In genomic region chrX:152015752-152016150, GRCm38 (mm10) we compare ENCODE assay signal across 8 mouse cellular contexts. TPM values are rescaled to one million over a fixed set of nuclear protein-coding genes. Genes with fewer than 3 reads are reported as not detected.
DNase-seq lines count a peak whose midpoint lies in the region; ATAC-seq and TF ChIP-seq lines count a peak whose summit lies in the region.

No protein-coding gene starts in this region.

- H3K79me2 ChIP-seq in MEL (ENCODE audit: control insufficient read depth, insufficient read depth, low read length, poor library complexity): peaks cover 41% of the 10 kb centered on the region

- peaks cover 0 to 7% of the 10 kb centered on the region in 2 experiments; a peak in 2 of 4 replicates for H3K4me1 ChIP-seq in heart, embryonic 14.5 days (ENCODE audit: control insufficient read depth in 2 of 2, insufficient read depth in 2 of 2, low read length in 2 of 2)
- peaks cover 13 to 23% of the 10 kb centered on the region in 2 experiments for H3K4me1 ChIP-seq in MEL (ENCODE audit: control insufficient read depth in 1 of 2, insufficient read depth in 2 of 2, low read length in 2 of 2)
- H3K4me1 ChIP-seq in hindbrain, embryonic 10.5 days (replicated peaks): peaks cover 15% of the 10 kb centered on the region

- no peaks in the 10 kb centered on the region for H3K9me3 ChIP-seq in heart, embryonic 14.5 days (ENCODE audit: control insufficient read depth, low read length)
- H3K9me3 ChIP-seq in MEL (replicated peaks; ENCODE audit: insufficient read depth, low read length): no peaks in the 10 kb centered on the region
- H3K9me3 ChIP-seq in hindbrain, embryonic 10.5 days: no peaks in the 10 kb centered on the region

- peak overlapping the region; percentile 68 for H3K4me2 ChIP-seq in heart, embryonic 14.5 days (ENCODE audit: low read length)

- peak overlapping the region; percentile 84 to 91 for H3K27ac ChIP-seq in heart, embryonic 14.5 days (replicated peaks in 1 of 2; ENCODE audit: control insufficient read depth in 1 of 2, insufficient read depth in 1 of 2, low read depth in 2 of 2, low read length in 2 of 2)
- H3K27ac ChIP-seq in MEL (ENCODE audit: control insufficient read depth, low read depth, low read length): peak overlapping the region; percentile 49
- H3K27ac ChIP-seq in hindbrain, embryonic 10.5 days: peak overlapping the region; percentile 90

- H3K4me3 ChIP-seq in heart, embryonic 14.5 days (ENCODE audit: control insufficient read depth in 1 of 2, insufficient read depth in 1 of 2, low read depth in 1 of 2, low read length in 2 of 2): peak overlapping the region; percentile 55 to 88
- peak overlapping the region; percentile 50 to 63 for H3K4me3 ChIP-seq in MEL (ENCODE audit: control insufficient read depth in 1 of 2, insufficient read depth in 1 of 2, low read depth in 2 of 2, low read length in 2 of 2)
- H3K4me3 ChIP-seq in hindbrain, embryonic 10.5 days: peak overlapping the region; percentile 61

- no peak for TF ChIP-seq RAD21 in MEL (IDR thresholded peaks at IDR 0.05; ENCODE audit: low read depth, low read length)

- no peaks in the 10 kb centered on the region for H3K36me3 ChIP-seq in heart, embryonic 14.5 days (ENCODE audit: control insufficient read depth, insufficient read depth, low read length)
- H3K36me3 ChIP-seq in MEL (ENCODE audit: control insufficient read depth in 1 of 2, insufficient read depth in 2 of 2, low read length in 2 of 2): peaks cover 0 to 32% of the 10 kb centered on the region in 2 experiments; a peak in 2 of 4 replicates
- H3K36me3 ChIP-seq in hindbrain, embryonic 10.5 days: peaks cover 14% of the 10 kb centered on the region

- no peak for TF ChIP-seq EP300 in MEL (IDR thresholded peaks at IDR 0.05; ENCODE audit: low read depth in 1 of 2, low read length in 2 of 2)

- ATAC-seq in heart, embryonic 14.5 days (ENCODE audit: insufficient number of reproducible peaks, insufficient read depth, low FRiP score, low read depth): no peak
- ATAC-seq in megakaryocyte-erythroid progenitor cell, adult 5-6 weeks (replicated peaks; ENCODE audit: low FRiP score, low TSS enrichment, poor library complexity, severe bottlenecking): 0 out of 2 replicates have a peak, but pooled peaks have one; percentile 22

- TF ChIP-seq CTCF in MEL (IDR thresholded peaks at IDR 0.05 in 2 of 3, conservative IDR thresholded peaks at IDR 0.05 in 1 of 3; ENCODE audit: control insufficient read depth in 1 of 3, insufficient read depth in 1 of 3, low read depth in 2 of 3, low read length in 3 of 3, poor library complexity in 1 of 3, severe bottlenecking in 1 of 3): peak in 2 of 3 experiments; percentile 16 to 20; a peak in 1 of 6 replicates

- no peak for TF ChIP-seq POLR2A in MEL (IDR thresholded peaks at IDR 0.05; ENCODE audit: control insufficient read depth in 1 of 2, insufficient read depth in 1 of 2, low read depth in 1 of 2, low read length in 2 of 2, poor library complexity in 1 of 2)

- DNase-seq in heart, postnatal 4 days: no peak
- DNase-seq in MEL (ENCODE audit: low read depth, low spot score): no peak
- DNase-seq in hindbrain, embryonic 10.5 days (ENCODE audit: low spot score): peak; percentile 2
- DNase-seq in urinary bladder, adult 18-20 months (ENCODE audit: low spot score in 2 of 2): no peak
- no peak for DNase-seq in layer of hippocampus, adult 9-10 months (ENCODE audit: low spot score)
- DNase-seq in left cerebral cortex, adult 8-10 months (ENCODE audit: low spot score in 2 of 2): no peak

- no peaks in the 10 kb centered on the region for H3K27me3 ChIP-seq in heart, embryonic 14.5 days (ENCODE audit: control insufficient read depth, insufficient read depth, low read length)
- no peaks in the 10 kb centered on the region for H3K27me3 ChIP-seq in MEL (ENCODE audit: control insufficient read depth in 1 of 2, insufficient read depth in 2 of 2, low read length in 2 of 2)
- H3K27me3 ChIP-seq in hindbrain, embryonic 10.5 days (ENCODE audit: insufficient read depth, poor library complexity, severe bottlenecking): peaks cover 83% of the 10 kb centered on the region

- H3K9ac ChIP-seq in heart, embryonic 14.5 days (ENCODE audit: low read length): peak overlapping the region; percentile 72
- peak overlapping the region; percentile 68 for H3K9ac ChIP-seq in MEL (ENCODE audit: control insufficient read depth, low read depth, low read length, poor library complexity, severe bottlenecking)

- 15% methylated on average over 11 of the region's 11 CpGs for WGBS in heart, embryonic 14.5 days
- WGBS in hindbrain, embryonic 10.5 days: 22% methylated on average over 11 of the region's 11 CpGs

TF ChIP-seq in MEL, 35 proteins besides CTCF, POLR2A, EP300 and RAD21:
- TF ChIP-seq KAT2A (conservative IDR thresholded peaks at IDR 0.05; ENCODE audit: low read depth, low read length) (no peak), RCOR1 (IDR thresholded peaks at IDR 0.05; ENCODE audit: low read depth, low read length) (0 out of 2 replicates have a peak, but pooled peaks have one; percentile 32)

RNA-seq across cellular contexts. Expression of gene Ribc1, which starts 0.3 kb away (rescaled TPM):
- 1.6 and 2.0 TPM in 2 replicates for polyA plus RNA-seq in heart, embryonic 14.5 days (2014; fragmentation: Nextera tagmentation; extraction: Ambion mirVana)
- 1 to 10 TPM in 1 of 2 experiments, under 1 TPM in 1; 0.60 to 1.1 TPM for total RNA-seq in heart, postnatal 4 days (2021)
- total RNA-seq in MEL (2012; rRNA removed): 5.3 and 7.7 TPM in 2 replicates
- 1 to 10 TPM in 1 of 2 experiments, not detected in 1; 9.8 TPM for polyA plus RNA-seq in MEL (2012; ENCODE audit: insufficient read depth in 1 of 2, insufficient read length in 2 of 2, low read depth in 1 of 2, low replicate concordance in 2 of 2, missing spikeins in 1 of 2)
- polyA plus RNA-seq in hindbrain, embryonic 10.5 days (2016; fragmentation: Nextera tagmentation; extraction: Ambion mirVana): 4.5 and 4.9 TPM in 2 replicates
- total RNA-seq in megakaryocyte-erythroid progenitor cell, adult 5-6 weeks (2014; fragmentation: Nextera tagmentation): 2.2 and 2.8 TPM in 2 replicates
- total RNA-seq in megakaryocyte-erythroid progenitor cell, adult 5-6 weeks (2017): 3.0 and 4.3 TPM in 2 replicates
- total RNA-seq in left cerebral cortex, adult 8-10 months (2022): 1 to 10 TPM in 1 of 4 experiments, under 1 TPM in 3; 0.32 to 1.3 (median 0.78) TPM

RNA-seq across cellular contexts. Expression of gene Smc1a, which starts 0.5 kb away (rescaled TPM):
- 59.6 and 64.7 TPM in 2 replicates for polyA plus RNA-seq in heart, embryonic 14.5 days (2014; fragmentation: Nextera tagmentation; extraction: Ambion mirVana)
- total RNA-seq in heart, postnatal 4 days (2021): 10 to 100 TPM; 50.1 to 51.2 TPM
- 84.7 and 99.8 TPM in 2 replicates for total RNA-seq in MEL (2012; rRNA removed)
- polyA plus RNA-seq in MEL (2012; ENCODE audit: insufficient read depth in 1 of 2, insufficient read length in 2 of 2, low read depth in 1 of 2, low replicate concordance in 2 of 2, missing spikeins in 1 of 2): 100 to 1,000 TPM; 174 to 188 TPM
- polyA plus RNA-seq in hindbrain, embryonic 10.5 days (2016; fragmentation: Nextera tagmentation; extraction: Ambion mirVana): 71.1 and 107 TPM in 2 replicates
- total RNA-seq in megakaryocyte-erythroid progenitor cell, adult 5-6 weeks (2014; fragmentation: Nextera tagmentation): 127 and 155 TPM in 2 replicates
- 317 and 323 TPM in 2 replicates for total RNA-seq in megakaryocyte-erythroid progenitor cell, adult 5-6 weeks (2017)
- total RNA-seq in left cerebral cortex, adult 8-10 months (2022): 10 to 100 TPM; 47.4 to 60.7 (median 49.9) TPM

RNA-seq across cellular contexts. Expression of gene Hsd17b10, which starts 14.1 kb away (rescaled TPM):
- 213 and 226 TPM in 2 replicates for polyA plus RNA-seq in heart, embryonic 14.5 days (2014; fragmentation: Nextera tagmentation; extraction: Ambion mirVana)
- total RNA-seq in heart, postnatal 4 days (2021): 100 to 1,000 TPM; 151 to 152 TPM
- 193 and 208 TPM in 2 replicates for total RNA-seq in MEL (2012; rRNA removed)
- 100 to 1,000 TPM in 1 of 2 experiments, not detected in 1; 217 TPM for polyA plus RNA-seq in MEL (2012; ENCODE audit: insufficient read depth in 1 of 2, insufficient read length in 2 of 2, low read depth in 1 of 2, low replicate concordance in 2 of 2, missing spikeins in 1 of 2)
- polyA plus RNA-seq in hindbrain, embryonic 10.5 days (2016; fragmentation: Nextera tagmentation; extraction: Ambion mirVana): 181 and 195 TPM in 2 replicates
- 95.2 and 96.7 TPM in 2 replicates for total RNA-seq in megakaryocyte-erythroid progenitor cell, adult 5-6 weeks (2014; fragmentation: Nextera tagmentation)
- total RNA-seq in megakaryocyte-erythroid progenitor cell, adult 5-6 weeks (2017): 109 and 115 TPM in 2 replicates
- 10 to 100 TPM; 46.1 to 51.1 (median 50.0) TPM for total RNA-seq in left cerebral cortex, adult 8-10 months (2022)
